Comparison of ENCODE assay signal across 12 mouse cellular contexts in the genomic region with DNA sequence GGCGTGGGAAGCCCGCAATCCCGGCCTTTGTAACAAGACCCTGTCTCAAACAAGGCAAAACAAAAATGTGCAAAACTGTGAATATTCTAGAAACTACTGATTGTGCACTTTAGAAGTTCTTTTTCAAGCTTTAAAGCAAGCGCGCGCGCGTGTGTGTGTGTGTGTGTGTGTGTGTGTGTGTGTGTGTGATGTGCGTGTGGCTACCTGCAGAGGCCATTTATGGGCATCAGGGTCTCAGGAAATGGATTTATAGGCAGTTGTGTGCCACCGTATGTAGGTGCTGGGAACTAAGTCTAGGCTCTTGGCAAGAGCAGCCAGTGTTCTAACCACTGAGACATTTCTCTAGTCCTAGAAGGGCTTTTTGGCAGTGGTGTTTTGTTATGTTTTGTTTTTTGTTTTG. TPM values are rescaled to one million over a fixed set of nuclear protein-coding genes. Genes with fewer than 3 reads are reported as not detected.
DNase-seq lines count a peak whose midpoint lies in the region; ATAC-seq and TF ChIP-seq lines count a peak whose summit lies in the region.
"Had no signal": no experiment of that assay in that cellular context is flagged by ENCODE, and none has a peak within 500 bp of the region (broad histone marks: within the 10 kb centered on the region; RNA-seq: fewer than 3 reads in every experiment).

No protein-coding gene starts in this region.

- TF ChIP-seq CTCF in CH12.LX (conservative IDR thresholded peaks at IDR 0.05 in 1 of 2, IDR thresholded peaks at IDR 0.05 in 1 of 2; ENCODE audit: low read depth in 2 of 2, low read length in 2 of 2), result no peak

- peaks cover 16% of the 10 kb centered on the region for H3K79me2 ChIP-seq in CH12.LX (replicated peaks; ENCODE audit: control insufficient read depth, extremely low read depth, insufficient read depth, poor library complexity, severe bottlenecking)

- no peaks in the 10 kb centered on the region for H3K27me3 ChIP-seq in heart, embryonic 12.5 days (replicated peaks)
- no peaks in the 10 kb centered on the region for H3K27me3 ChIP-seq in CH12.LX (replicated peaks)
- H3K27me3 ChIP-seq in embryonic facial prominence, embryonic 14.5 days (replicated peaks; ENCODE audit: control insufficient read depth, insufficient read depth, low read length), result no peaks in the 10 kb centered on the region
- H3K27me3 ChIP-seq in midbrain, embryonic 11.5 days (ENCODE audit: control insufficient read depth, insufficient read depth, low read length), result peaks cover 3% of the 10 kb centered on the region; the same call in 1 of the 2 replicates

- H3K9ac ChIP-seq in heart, embryonic 12.5 days, result no peak overlapping the region; the same call in 1 of the 2 replicates
- no peak overlapping the region for H3K9ac ChIP-seq in CH12.LX (ENCODE audit: insufficient read depth, low read depth)
- H3K9ac ChIP-seq in embryonic facial prominence, embryonic 14.5 days (ENCODE audit: low read depth, low read length), result no peak overlapping the region
- H3K9ac ChIP-seq in midbrain, embryonic 11.5 days (ENCODE audit: low read length), result peak overlapping the region; percentile 59; the same call in 1 of the 2 replicates

- ATAC-seq in heart, embryonic 12.5 days (ENCODE audit: insufficient number of reproducible peaks, low FRiP score), result no peak
- ATAC-seq in embryonic facial prominence, embryonic 14.5 days (ENCODE audit: low read depth), result no peak
- ATAC-seq in midbrain, embryonic 11.5 days (ENCODE audit: low FRiP score), result no peak

- no peak for DNase-seq in heart, adult 18-20 months
- no peak for DNase-seq in CH12.LX (ENCODE audit: extremely low read depth)
- DNase-seq in embryonic facial prominence, embryonic 14.5 days (ENCODE audit: low spot score), result no peak
- DNase-seq in midbrain, embryonic 11.5 days (ENCODE audit: low spot score, missing footprints), result no peak
- no peak for DNase-seq in gastrocnemius, postnatal 10 days
- no peak for DNase-seq in ovary, postnatal 36 days (ENCODE audit: low spot score)
- no peak for DNase-seq in lung, postnatal 25 days (ENCODE audit: low spot score)
- DNase-seq: adrenal gland, postnatal 10 days; cerebellum, adult 8-10 months; heart, postnatal 36 days; left cerebral cortex, postnatal 4 days had no signal

- H3K27ac ChIP-seq in heart, embryonic 12.5 days (ENCODE audit: poor library complexity, severe bottlenecking), result no peak overlapping the region
- H3K27ac ChIP-seq in CH12.LX (ENCODE audit: insufficient read depth, low read depth), result peak overlapping the region; percentile 87; the same call in 1 of the 2 replicates
- H3K27ac ChIP-seq in embryonic facial prominence, embryonic 14.5 days (replicated peaks; ENCODE audit: low read depth, low read length), result no peak overlapping the region
- no peak overlapping the region for H3K27ac ChIP-seq in midbrain, embryonic 11.5 days (ENCODE audit: low read depth, low read length)

- TF ChIP-seq POLR2A in CH12.LX (IDR thresholded peaks at IDR 0.05; ENCODE audit: low read depth, low read length), result no peak

- peaks cover 28% of the 10 kb centered on the region for H3K4me1 ChIP-seq in heart, embryonic 12.5 days (replicated peaks)
- H3K4me1 ChIP-seq in CH12.LX (ENCODE audit: control insufficient read depth in 1 of 2, insufficient read depth in 2 of 2), result peaks cover 20 to 63% of the 10 kb centered on the region in 2 experiments
- H3K4me1 ChIP-seq in embryonic facial prominence, embryonic 14.5 days (ENCODE audit: control insufficient read depth, insufficient read depth, low read length), result peaks cover 11% of the 10 kb centered on the region
- H3K4me1 ChIP-seq in midbrain, embryonic 11.5 days (ENCODE audit: control insufficient read depth, insufficient read depth, low read length), result peaks cover 15% of the 10 kb centered on the region

- WGBS in heart, embryonic 12.5 days, result 73% methylated on average over 10 of the region's 10 CpGs
- 70% methylated on average over 10 of the region's 10 CpGs for WGBS in embryonic facial prominence, embryonic 14.5 days
- WGBS in midbrain, embryonic 11.5 days, result 71% methylated on average over 10 of the region's 10 CpGs

- no peaks in the 10 kb centered on the region for H3K36me3 ChIP-seq in heart, embryonic 12.5 days
- H3K36me3 ChIP-seq in CH12.LX (replicated peaks in 1 of 2; ENCODE audit: control insufficient read depth in 1 of 2, insufficient read depth in 1 of 2, low read length in 1 of 2), result no peaks in the 10 kb centered on the region
- no peaks in the 10 kb centered on the region for H3K36me3 ChIP-seq in embryonic facial prominence, embryonic 14.5 days (ENCODE audit: control insufficient read depth, insufficient read depth, low read length)
- no peaks in the 10 kb centered on the region for H3K36me3 ChIP-seq in midbrain, embryonic 11.5 days (ENCODE audit: control insufficient read depth, insufficient read depth, low read length)

- H3K4me3 ChIP-seq in heart, embryonic 12.5 days, result peak overlapping the region; percentile 28; the same call in 1 of the 2 replicates
- no peak overlapping the region for H3K4me3 ChIP-seq in CH12.LX (replicated peaks in 1 of 3; ENCODE audit: low read depth in 2 of 3, low read length in 2 of 3, poor library complexity in 1 of 3)
- no peak overlapping the region for H3K4me3 ChIP-seq in embryonic facial prominence, embryonic 14.5 days (ENCODE audit: low read depth, low read length)
- no peak overlapping the region for H3K4me3 ChIP-seq in midbrain, embryonic 11.5 days (ENCODE audit: low read depth, low read length)

- dilution Hi-C loops in CH12.LX (cut with MboI; ENCODE audit: extremely low pct_ligation_motif_present, extremely low pct_unique_long_range_greater_than_20kb, low sequenced_read_pairs), result no loop called here

- H3K4me2 ChIP-seq in heart, embryonic 12.5 days, result peak overlapping the region; percentile 60
- H3K4me2 ChIP-seq in CH12.LX (ENCODE audit: insufficient read depth, low read depth, poor library complexity, severe bottlenecking), result no peak overlapping the region
- peak overlapping the region; percentile 40; the same call in 1 of the 2 replicates for H3K4me2 ChIP-seq in embryonic facial prominence, embryonic 14.5 days (ENCODE audit: low read depth, low read length)
- peak overlapping the region; percentile 45 for H3K4me2 ChIP-seq in midbrain, embryonic 11.5 days

- no peak for TF ChIP-seq RAD21 in CH12.LX (IDR thresholded peaks at IDR 0.05; ENCODE audit: low read depth, low read length)

- no peak for TF ChIP-seq EP300 in CH12.LX (IDR thresholded peaks at IDR 0.05; ENCODE audit: low read length)

- H3K9me3 ChIP-seq in heart, embryonic 12.5 days (replicated peaks), result no peaks in the 10 kb centered on the region
- no peaks in the 10 kb centered on the region for H3K9me3 ChIP-seq in CH12.LX (replicated peaks; ENCODE audit: low read length)
- H3K9me3 ChIP-seq in embryonic facial prominence, embryonic 14.5 days (ENCODE audit: control insufficient read depth, low read length), result no peaks in the 10 kb centered on the region
- no peaks in the 10 kb centered on the region for H3K9me3 ChIP-seq in midbrain, embryonic 11.5 days (ENCODE audit: control insufficient read depth, low read length)

- in situ Hi-C loops in CH12.LX (cut with MboI; ENCODE audit: low pct_ligation_motif_present, low pct_unique_long_range_greater_than_20kb, low sequenced_read_pairs), result loop anchor here (10.0 kb wide), 1 partner anchor 50 kb away; no protein-coding TSS in a partner anchor

TF ChIP-seq in CH12.LX, 34 proteins besides CTCF, POLR2A, EP300 and RAD21:
- TF ChIP-seq SMC3 (IDR thresholded peaks at IDR 0.05; ENCODE audit: low read depth, low read length) (no peak), ETS1 (conservative IDR thresholded peaks at IDR 0.05; ENCODE audit: low read depth, low read length) (no peak), ZMIZ1 (IDR thresholded peaks at IDR 0.05; ENCODE audit: low read depth, low read length) (no peak), TBP (conservative IDR thresholded peaks at IDR 0.05; ENCODE audit: low read depth, low read length) (no peak), MAZ (IDR thresholded peaks at IDR 0.05; ENCODE audit: low read depth, low read length) (no peak), JUND (conservative IDR thresholded peaks at IDR 0.05; ENCODE audit: low read depth, low read length) (no peak), KAT2A (IDR thresholded peaks at IDR 0.05; ENCODE audit: insufficient replicate concordance, low read length) (no peak), MAX (IDR thresholded peaks at IDR 0.05; ENCODE audit: low read length) (no peak), IRF4 (IDR thresholded peaks at IDR 0.05; ENCODE audit: low read depth, low read length) (no peak), SIN3A (IDR thresholded peaks at IDR 0.05; ENCODE audit: low read length) (no peak), ZC3H11A (IDR thresholded peaks at IDR 0.05; ENCODE audit: low read depth, low read length) (no peak), POLR2AphosphoS2 (IDR thresholded peaks at IDR 0.05; ENCODE audit: low read depth, low read length) (no peak), E2F4 (IDR thresholded peaks at IDR 0.05; ENCODE audit: insufficient replicate concordance, low read depth, low read length) (no peak), ZKSCAN1 (IDR thresholded peaks at IDR 0.05; ENCODE audit: borderline replicate concordance, low read depth, low read length) (no peak), TCF12 (IDR thresholded peaks at IDR 0.05; ENCODE audit: low read depth, low read length) (no peak), NELFE (IDR thresholded peaks at IDR 0.05; ENCODE audit: low read depth, low read length) (no peak), USF1 (IDR thresholded peaks at IDR 0.05; ENCODE audit: low read depth, low read length) (no peak), UBTF (IDR thresholded peaks at IDR 0.05; ENCODE audit: low read depth, low read length) (no peak), MYC (IDR thresholded peaks at IDR 0.05; ENCODE audit: low read depth, low read length) (no peak)

RNA-seq across cellular contexts. Expression of a gene that starts 2.6 kb away (rescaled TPM):
- 69.1 and 70.4 TPM in 2 replicates for polyA plus RNA-seq in heart, embryonic 12.5 days (2016; fragmentation: Nextera tagmentation; extraction: Ambion mirVana)
- 100 to 1,000 TPM; 103 to 108 TPM for total RNA-seq in heart, adult 18-20 months (2021)
- total RNA-seq in CH12.LX (2012; rRNA removed) (44.8 and 46.9 TPM in 2 replicates), CH12.LX (2014; rRNA removed) (83.3 and 83.5 TPM in 2 replicates)
- polyA plus RNA-seq in CH12.LX (2012; ENCODE audit: insufficient read length, low read depth), result 81.8 and 85.9 TPM in 2 replicates
- polyA plus RNA-seq in embryonic facial prominence, embryonic 14.5 days (2014; fragmentation: Nextera tagmentation; extraction: Ambion mirVana), result 73.2 and 73.8 TPM in 2 replicates
- polyA plus RNA-seq in midbrain, embryonic 11.5 days (2014; fragmentation: Nextera tagmentation; extraction: Ambion mirVana), result 64.5 and 66.9 TPM in 2 replicates
- 10 to 100 TPM; 81.3 to 82.0 TPM for total RNA-seq in gastrocnemius, postnatal 10 days (2021)
